Mouse (Mus musculus): ENCODE data around the gene Spag8.

GRCm38 (mm10) chr4:43630671-43631045 lies 22.7 kb downstream of the Spag8 start:
- no peak for TF ChIP-seq TAL1 (IDR thresholded peaks at IDR 0.05; ENCODE audit: low read length)
- no peak for TF ChIP-seq GATA1 (IDR thresholded peaks at IDR 0.05; ENCODE audit: low read length)

All from erythroblast, embryonic 14.5 days (primary cell).